Mouse (Mus musculus) adrenal gland, postnatal 4 days (tissue): ENCODE results near the gene Tmem30c. TPM values are rescaled to one million over a fixed set of nuclear protein-coding genes. Genes with fewer than 3 reads are reported as not detected.
"Not testable (repeated sequence)": the region's sequence is repeated elsewhere in the genome, so short reads cannot be mapped to it uniquely, and the experiment has no call there.

Experiments used
- DNase-seq, 2 experiments: peaks; one replicate each; pipeline ENCODE4 v3.0.0; 2021 to 2022; ENCODE audit warnings: low spot score in 2 of 2, mixed read lengths in 2 of 2
- total RNA-seq, 2 experiments: library from RNA; stranded (reverse); gene quantifications; 2 replicates each; pipeline ENCODE4 v1.2.3; 2021

Gene Tmem30c
- total RNA-seq, 2 experiments from 2014 or later, result 0.36 TPM; not detected in 1

DNA sequence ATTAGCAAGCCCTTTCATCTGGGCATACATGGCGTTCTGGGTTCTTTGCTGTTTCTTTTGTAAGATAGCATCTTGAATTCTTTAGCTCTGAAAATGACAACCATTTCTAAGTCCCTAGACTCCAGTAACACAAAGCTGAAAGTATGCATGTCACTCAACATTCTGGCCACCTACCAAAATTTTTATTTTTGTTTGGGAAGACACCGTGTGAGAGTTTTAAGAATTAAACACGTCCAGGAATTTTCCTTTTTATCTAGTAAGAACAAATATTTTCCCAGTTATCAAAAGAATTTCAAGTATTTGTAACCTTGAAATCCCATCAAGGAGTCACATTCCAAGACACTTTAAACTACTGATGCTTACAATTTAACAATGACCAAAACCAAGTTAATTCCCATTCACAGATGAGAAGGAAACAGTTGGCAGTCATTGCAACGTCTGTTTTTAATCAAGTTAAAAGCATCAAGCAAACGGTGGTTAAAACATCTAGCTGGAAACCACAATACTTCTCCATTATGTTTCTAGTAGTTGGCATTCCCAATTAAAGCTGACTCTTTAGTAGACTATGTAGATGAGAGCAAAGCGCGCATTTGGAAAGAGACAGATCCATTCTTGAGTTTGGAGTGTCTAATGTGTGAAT, 56.7 kb downstream of the Tmem30c start:
- DNase-seq, result no peak

DNA sequence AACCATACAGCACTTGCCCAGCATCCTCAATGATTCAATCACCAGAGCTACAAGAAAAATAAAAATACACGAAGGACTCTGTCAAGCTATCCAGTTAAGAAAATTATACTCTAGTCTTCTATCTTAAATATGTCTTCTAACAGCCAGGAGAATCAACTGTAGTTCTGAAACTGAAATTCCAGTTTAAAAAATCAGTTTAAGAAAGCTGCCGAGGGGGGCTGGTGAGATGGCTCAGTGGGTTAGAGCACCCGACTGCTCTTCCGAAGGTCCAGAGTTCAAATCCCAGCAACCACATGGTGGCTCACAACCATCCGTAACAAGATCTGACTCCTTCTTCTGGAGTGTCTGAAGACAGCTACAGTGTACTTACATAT, 60.7 kb downstream of the Tmem30c start:
- not testable (repeated sequence) for DNase-seq

GRCm38 (mm10) chr16:57231089-57231936, 61.4 kb downstream of the Tmem30c start, which contains the start of gene Tbc1d23:
Gene Tbc1d23 (minus strand): TSS chr16:57231504.
- peak; percentile 95 for DNase-seq

- DNase-seq, result no peak
These were observed 66.2 kb downstream of the Tmem30c start for GRCm38 (mm10) chr16:57226444-57226843.

DNA sequence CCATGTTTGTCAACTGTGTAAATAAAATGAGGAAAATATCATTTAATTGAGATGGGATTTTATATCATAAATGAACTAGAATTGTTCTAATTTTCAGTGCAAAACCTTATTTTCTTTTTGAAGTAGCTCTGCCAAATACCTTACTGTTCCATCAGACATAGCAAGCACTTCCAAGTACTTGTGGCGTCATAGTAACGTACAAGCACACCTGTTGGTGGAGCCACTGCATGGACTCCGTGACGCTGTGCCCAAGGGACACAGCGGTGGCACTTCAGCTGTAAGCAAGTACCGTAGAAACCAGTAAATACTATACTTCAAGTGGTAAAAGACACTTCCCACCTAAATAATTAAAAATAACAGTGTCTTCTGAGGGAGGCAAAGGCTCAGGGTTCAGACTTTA, 72.3 kb downstream of the Tmem30c start:
- no peak for DNase-seq

Other genes starting within 250 kb of the Tmem30c start
- under 1 TPM; 0.08 to 0.20 TPM for gene Tmem45a2, start 221.5 kb downstream of the Tmem30c start, total RNA-seq
- 10 to 100 TPM; 60.8 to 64.5 TPM for gene Tomm70a, start 171.2 kb downstream of the Tmem30c start, total RNA-seq
- 10 to 100 TPM; 75.0 to 85.9 TPM for gene Nit2, start 125.5 kb downstream of the Tmem30c start, total RNA-seq
- 10 to 100 TPM; 46.3 to 48.9 TPM for gene Tbc1d23, start 61.4 kb downstream of the Tmem30c start, total RNA-seq
- 10 to 100 TPM; 22.6 to 23.5 TPM for gene Filip1l, start 60.2 kb upstream of the Tmem30c start, total RNA-seq